Mouse (Mus musculus) thymus, postnatal 4 days (tissue): ENCODE measurements at regions not wholly inside any gene's neighbourhood (a gene's known extent, or its start where the extent isn't known, plus 50 kb on each side); places are given as distances from the start of the nearest gene placed in this dataset.
"Not testable (repeated sequence)": the region's sequence is repeated elsewhere in the genome, so short reads cannot be mapped to it uniquely, and the experiment has no call there.

ENCODE experiments used
- DNase-seq: peaks from one replicate; pipeline ENCODE4 v3.0.0; 2021

DNA sequence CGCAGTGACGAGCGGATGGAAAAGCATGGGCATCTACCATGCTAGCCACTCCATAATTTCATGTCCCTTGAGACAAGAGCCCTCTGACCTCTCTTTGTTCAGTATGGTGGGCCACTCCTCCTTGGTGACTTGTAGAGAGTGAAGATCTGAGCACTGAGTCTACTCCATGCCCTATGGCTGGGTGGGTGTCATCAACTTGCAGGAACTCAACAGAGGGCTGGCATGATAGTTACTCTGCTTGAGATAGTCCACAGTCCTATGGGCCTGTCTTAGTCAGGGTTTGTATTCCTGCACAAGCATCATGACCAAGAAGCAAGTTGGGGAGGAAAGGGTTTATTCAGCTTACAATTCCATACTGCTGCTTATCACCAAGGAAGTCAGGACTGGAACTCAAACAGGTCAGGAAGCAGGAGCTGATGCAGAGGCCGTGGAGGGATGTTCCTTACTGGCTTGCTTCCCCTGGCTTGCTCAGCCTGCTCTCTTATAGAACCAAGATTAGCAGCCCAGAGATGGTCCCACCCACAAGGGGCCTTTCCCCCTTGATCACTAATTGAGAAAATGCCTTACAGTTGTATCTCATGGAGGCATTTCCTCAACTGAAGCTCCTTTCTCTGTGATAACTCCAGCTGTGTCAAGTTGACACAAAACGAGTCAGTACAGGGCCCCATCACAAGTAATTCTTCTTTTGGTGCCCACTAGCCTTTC, 52.6 kb upstream of the Cdyl start:
- not testable (repeated sequence) for DNase-seq

DNA sequence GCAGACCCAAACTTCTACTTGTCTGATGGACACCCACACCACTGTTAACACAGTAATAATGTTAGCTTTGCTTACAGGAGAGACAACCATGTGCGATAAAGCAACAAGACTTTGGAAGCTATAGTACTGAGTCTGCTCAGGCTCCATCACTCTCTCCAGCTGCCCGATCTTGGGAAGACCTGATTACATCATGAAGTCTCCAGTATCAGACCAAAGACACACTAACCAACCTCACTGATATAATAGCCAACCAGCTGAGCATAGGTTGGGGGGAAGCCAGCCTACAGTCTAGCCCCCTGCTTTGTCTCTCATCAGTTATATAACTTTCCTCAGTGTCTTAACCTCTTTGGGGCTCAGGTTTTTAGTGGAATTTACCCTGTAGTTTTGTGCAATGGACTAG, 51.9 kb upstream of the Cdyl start:
- DNase-seq = no peak
